Mouse (Mus musculus) adrenal gland, adult (tissue): Measurements from ENCODE around the gene Coa4.
"Not testable (repeated sequence)": the region's sequence is repeated elsewhere in the genome, so short reads cannot be mapped to it uniquely, and the experiment has no call there.

ENCODE experiments used
- DNase-seq, 2 experiments: peaks; one replicate each; pipeline ENCODE4 v3.0.0; 2022 to 2023; ENCODE audit warnings: low spot score in 1 of 2; ENCODE audit not compliant: inconsistent age in 2 of 2

Coa4 gene

DNA sequence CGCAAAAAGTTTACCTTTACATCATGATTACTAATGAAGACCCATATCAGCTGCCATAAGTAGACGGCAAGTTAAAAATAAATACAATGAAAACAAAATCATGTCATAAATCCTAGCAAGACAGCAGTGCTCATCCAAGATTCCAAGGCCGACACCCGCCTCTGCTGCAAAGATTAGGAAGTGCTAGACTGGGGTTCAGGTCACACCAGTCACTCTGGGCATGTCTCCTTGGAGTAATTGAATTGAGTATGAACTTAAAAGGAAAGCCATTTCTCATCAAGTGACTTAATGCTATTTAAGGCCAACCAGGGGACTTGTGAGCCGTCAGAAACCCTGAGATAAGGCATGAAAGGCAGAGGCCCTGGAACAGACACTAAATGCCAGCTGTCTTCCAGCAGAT, 20.4 kb downstream of the Coa4 start:
- peak; percentile 36 to 68 for DNase-seq

- no peak for DNase-seq
Measured at GRCm38 (mm10) chr7:100559331-100559730, 22.5 kb downstream of the Coa4 start.

GRCm38 (mm10) chr7:100561861-100562587, 25.2 kb downstream of the Coa4 start:
- no peak for DNase-seq

DNA sequence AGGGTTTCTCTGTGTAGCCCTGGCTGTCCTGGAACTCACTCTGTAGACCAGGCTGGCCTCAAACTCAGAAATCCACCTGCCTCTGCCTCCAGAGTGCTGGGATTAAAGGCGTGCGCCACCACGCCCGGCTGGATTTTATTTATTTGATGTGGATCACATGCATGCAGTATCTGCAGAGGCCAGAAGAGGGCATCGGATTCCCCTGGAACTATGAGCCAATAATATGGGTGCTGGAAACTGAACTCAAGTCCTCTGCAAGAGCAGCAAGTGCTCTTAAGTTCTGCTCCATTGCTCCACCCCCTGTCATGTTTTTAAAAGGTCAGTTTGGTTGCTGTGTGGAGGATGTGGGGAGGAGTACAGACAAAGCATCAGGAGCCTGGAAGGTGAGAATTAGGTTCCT, 30.4 kb downstream of the Coa4 start:
- not testable (repeated sequence) for DNase-seq

GRCm38 (mm10) chr7:100569907-100570306, 33.0 kb downstream of the Coa4 start:
- no peak for DNase-seq

GRCm38 (mm10) chr7:100570930-100571715, 34.3 kb downstream of the Coa4 start:
- no peak for DNase-seq

- no peak for DNase-seq
Measured at GRCm38 (mm10) chr7:100572061-100572460, 35.2 kb downstream of the Coa4 start.

DNA sequence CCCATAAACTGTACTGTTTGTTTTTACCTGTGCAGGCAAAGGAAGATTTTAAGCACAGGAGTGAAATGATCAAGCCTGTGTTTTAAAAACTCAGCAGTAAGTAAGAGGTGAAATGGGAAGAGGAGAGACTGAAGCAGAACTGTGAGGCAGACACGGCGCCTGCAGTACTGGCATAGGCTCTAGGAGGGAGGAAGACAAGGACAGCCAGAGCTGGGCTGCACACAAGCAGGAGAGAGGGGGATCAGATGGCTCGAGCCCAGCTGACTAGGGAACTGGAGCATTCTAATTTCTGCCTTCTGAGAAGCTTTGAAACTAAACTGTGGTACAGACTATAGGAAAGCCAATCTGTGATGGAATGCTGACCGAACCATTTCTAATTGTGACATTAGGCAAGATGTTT, 35.8 kb downstream of the Coa4 start:
- no peak for DNase-seq

DNA sequence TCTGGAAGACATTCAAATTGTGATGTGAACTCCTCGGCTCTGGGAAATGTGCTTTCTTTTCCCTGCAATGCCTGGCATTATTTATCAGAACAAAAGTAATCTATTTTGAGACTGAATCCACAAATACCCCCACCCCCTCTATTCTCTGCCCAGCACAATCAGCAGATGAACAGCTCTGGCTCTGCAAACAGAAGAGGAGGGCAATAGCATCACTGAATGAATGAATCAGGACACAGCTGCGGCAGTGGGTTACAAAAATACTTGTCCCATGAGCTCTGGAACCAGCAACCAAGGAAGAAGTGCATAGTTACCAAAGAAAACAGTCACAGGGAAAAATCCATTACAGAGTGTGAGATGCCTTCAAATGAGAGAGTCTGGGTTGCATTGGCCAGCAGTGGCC, 41.9 kb downstream of the Coa4 start:
- no peak for DNase-seq

- no peak for DNase-seq
Measured at GRCm38 (mm10) chr7:100582235-100582634, 45.4 kb downstream of the Coa4 start.

- DNase-seq, result peak; percentile 93 to 98
Measured at GRCm38 (mm10) chr7:100582727-100583236, 45.9 kb downstream of the Coa4 start.

DNA sequence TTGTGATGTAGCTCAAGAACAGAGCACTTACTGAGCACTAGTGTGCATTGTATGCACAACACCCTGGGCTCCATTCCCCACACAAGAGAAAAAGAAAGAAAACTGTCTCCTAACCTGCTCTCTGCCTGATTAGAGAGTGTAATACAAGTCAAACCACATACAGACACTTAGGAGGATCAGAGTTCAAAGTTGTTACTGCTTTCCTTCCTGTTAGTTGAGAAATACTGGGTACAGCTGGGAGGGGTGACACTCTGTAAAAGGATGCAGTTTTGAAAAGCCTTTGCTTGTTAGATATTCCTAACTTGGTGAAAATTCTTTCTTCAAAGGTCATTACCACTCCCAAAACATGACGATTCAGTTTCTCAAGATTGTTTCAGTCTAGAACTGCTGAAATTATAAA, 52.9 kb downstream of the Coa4 start:
- DNase-seq, result peak in 1 of 2 experiments; percentile 29
